Mouse (Mus musculus): ENCODE measurements around the gene Tmem14c. TPM values are rescaled to one million over a fixed set of nuclear protein-coding genes. Genes with fewer than 3 reads are reported as not detected.

Gene Tmem14c
- total RNA-seq, 2 experiments from 2014 or later, result 62.6 to 63.4 TPM

DNA sequence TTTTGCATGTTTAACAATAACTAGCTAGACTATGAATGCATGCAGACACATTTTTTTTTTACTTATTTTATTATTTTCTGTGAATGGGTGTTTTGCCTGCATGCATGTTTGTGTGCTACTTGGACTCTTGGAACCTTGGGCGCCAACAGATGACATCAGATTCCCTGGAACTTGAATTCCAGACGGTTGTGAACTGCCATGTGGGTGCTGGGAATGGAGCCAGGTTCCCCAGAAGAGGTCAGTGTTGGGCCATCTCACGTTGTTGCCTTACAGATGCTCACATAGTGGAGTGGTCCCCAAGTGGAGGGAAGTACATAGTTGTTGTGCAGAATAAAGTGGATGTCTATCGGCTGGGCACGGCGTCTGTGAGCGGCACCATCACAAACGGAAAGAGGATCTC, 7.1 kb upstream of the Tmem14c start:
- no peak for DNase-seq

DNA sequence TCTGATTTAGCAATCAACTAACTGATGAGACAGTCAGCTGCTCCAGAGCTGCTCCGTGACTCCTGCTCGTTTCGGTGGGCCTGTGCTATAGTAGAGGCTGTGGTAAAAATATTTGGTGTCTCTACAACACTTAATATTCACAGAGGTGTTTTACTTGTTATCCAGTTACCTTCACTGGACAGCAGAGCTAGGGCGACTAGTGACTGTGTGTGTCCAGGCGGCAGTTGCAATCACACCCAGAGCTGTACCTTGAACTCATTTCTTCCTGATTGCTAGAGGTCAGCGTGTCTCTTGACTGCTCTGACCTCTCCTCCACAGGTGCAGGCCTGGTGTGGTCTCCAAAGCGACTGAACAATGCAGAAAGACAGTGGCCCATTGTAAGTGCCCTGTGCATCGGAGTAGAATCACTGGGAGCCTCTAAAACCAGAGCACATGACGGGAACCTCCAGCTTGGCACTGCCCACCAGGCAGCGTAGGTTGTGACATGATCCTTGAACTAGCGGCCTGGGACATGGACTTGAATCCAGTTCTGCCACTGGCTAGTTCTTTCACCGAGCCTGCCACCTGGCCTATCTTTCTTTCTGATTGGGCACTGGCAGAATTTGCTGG, 809 bp downstream of the Tmem14c start:
- DNase-seq, result no peak

DNA sequence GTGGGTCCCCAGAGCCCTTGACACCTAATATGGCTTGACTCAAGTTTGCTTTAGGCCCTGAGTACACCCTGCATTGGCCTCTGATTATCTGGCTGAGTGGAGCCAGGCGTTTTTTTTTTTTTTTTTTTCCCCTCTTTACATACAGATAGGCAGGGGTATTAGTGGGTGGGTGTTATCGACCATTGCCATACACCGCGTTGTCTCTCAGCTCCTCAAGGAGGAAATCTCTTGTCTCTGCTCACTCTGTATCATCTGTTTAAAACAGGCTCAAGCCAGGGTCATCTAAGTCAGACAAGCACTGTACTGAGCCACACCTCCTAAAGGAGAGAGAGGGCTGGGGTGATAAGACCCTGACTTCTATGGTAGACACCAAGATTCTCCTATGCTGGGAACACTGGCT, 1.7 kb downstream of the Tmem14c start:
- no peak for DNase-seq

DNA sequence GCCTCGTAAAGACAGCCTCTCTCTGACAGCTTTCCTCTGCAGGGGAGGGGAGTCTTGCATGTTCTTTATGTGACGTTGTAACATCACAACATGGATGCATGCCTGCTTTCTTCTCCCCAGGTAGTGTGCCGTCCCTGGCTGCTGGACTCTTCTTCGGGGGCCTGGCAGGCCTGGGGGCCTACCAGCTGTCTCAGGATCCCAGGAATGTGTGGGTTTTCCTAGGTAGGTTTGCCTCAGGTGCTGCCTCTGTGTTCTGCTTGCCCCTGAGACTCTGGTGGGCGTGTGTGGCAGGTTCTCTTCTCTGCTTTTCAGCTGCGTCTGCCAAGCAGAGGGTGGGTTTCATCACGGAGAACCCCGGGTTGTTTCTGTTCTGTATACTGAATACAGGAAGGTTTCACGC, 2.1 kb downstream of the Tmem14c start:
- no peak for DNase-seq

DNA sequence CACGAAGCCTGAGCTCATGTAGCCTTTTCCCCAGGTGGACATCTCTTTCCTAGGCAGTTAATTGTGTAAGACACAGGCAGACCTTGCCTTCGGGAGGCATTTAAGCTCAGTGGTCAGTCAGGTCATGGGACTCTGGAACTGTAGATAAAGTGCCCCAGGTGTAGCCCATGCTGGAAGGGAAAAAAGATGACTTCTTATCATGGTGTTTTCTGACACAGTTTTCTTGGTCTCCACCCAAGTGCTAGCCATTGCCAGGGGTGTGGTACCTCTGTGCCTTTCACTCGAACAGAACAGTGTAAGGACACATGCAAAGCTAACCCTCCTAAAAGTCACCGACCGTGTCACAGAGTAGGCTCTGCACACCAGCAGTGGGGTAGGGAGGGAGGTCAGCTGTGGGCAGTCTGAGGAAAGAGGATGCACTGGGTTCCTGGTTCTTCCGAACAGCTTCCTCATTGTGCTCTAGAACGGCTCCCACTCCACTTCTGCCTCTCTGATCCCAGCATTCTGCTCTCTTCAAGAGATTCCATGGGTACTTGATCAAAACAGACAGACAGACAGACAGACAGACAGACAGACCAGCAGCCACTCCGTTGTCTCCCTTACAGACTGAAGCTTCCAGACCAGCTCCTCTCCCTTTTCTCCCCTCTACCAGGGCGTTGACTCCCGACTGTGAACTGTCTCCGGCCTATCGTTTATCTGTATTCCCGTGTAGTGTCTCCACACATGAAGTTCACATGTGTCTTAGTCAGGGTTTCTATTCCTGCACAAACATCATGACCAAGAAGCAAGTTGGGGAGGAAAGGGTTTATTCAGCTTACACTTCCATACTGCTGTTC, 2.9 kb downstream of the Tmem14c start:
- DNase-seq, result no peak

DNA sequence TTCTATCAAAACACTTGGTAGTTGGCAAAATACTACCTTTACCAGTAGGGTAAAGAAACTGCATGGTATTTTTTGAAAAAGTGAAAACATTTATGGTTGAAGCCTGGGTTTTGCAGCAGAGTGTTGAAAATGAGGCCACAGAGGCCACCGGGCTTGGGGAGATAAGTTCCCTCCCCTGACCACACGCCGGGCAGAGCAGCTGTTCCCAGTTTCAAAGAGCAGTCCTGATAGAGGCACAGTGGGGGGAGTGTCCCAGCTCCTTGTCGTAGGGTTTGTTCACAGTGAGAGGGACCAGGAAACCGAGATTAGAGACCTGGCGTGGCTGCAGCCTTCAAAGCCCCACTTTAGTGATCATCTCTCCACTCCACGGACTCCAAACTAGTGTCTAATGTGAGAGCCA, 4.4 kb downstream of the Tmem14c start:
- DNase-seq, result no peak

DNA sequence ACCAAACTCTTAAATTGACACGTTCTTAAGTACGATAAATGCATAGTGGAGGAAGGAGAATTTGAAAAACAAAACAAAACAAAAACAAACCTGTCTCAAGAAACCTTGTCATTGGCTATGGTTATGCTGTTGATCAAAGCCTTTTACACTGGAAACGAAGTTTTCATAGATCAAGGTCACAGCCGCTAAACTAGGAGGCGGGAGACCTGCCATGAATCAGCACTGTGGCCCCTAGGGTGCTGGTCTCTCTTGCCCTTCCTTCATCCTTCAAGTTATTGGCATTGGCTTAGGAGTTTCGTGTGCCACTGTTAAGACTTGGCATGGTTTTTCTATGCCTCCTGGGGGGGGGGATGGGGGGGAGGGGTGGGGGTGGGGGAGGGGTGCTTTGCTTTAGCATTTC, 5.5 kb downstream of the Tmem14c start:
- no peak for DNase-seq

DNA sequence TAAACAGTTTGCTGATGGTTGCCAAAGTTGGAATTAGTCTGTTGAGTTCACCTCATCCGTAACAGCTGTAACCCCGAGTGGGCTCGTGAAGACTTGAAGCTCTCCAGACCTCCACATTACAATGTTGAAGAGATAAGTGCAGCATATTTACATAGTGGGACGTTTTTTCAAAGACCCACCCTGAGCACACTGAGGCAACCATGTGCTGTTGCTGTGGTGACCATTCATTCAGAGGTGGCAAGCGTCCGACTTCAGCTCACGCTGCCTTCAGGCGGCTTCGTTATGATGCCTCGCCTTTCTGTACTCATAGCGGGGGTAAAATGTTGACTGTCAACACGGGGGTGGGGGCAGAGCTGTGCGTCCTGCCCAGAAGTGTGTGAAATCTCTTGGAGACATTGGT, 6.0 kb downstream of the Tmem14c start:
- no peak for DNase-seq

DNA sequence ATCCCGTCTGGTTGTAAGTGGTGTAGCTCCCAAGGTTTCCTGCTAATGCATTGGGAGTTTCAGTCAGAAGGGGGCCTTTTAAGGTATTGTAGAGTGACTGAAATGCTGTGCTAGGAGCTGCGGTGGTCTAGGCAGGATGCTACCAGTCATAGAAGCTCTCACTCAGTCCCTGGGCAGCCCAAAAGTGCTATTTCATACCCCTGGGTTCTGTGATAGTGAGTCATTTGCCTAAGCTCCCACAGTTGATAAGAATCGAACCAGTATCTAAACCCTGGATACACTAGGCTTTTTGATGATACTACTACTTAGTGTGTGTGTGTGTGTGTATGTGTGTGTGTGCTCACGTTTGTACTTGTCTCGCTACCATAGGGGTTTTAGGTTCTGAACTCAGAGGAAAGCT, 14.0 kb downstream of the Tmem14c start:
- no peak for DNase-seq

DNA sequence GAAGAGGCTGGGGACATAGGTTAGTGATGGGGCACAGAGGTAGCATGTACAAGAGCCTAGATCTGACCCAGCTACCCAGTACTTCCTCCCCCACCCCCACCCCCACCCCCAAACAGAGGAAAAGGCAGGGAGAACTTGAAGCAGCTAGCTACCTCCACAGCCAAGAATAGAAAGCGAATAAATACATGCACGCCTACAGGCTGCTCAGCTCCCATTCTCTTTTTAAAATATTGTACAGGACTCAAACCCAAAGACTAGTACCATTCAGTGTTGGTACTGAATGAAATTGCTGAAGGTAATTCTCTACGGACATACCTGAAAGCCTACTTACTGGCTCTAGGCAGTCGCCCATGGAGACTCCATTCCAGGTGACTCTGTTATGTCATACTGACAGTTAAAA, 26.4 kb downstream of the Tmem14c start:
- DNase-seq, result no peak

DNA sequence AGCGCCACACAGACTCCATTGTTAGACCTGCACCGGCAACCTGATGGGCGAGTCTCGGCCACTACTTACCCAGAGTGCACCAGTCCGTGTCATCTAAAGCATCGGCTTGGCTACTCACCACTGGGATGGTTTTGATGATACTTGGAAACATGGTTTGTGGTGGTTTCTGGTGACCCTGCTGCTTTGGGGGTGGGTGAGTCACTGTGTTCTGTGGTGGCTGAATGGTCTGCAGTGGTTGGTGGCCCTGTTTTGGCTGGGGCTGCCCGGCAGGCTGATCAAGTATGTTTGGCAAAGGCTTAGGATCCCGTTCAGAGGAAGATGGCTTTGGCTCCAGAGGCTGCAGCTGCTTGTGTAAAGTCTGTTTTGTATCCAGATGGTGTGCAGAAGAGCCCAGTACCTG, 29.8 kb downstream of the Tmem14c start:
- no peak for DNase-seq

DNA sequence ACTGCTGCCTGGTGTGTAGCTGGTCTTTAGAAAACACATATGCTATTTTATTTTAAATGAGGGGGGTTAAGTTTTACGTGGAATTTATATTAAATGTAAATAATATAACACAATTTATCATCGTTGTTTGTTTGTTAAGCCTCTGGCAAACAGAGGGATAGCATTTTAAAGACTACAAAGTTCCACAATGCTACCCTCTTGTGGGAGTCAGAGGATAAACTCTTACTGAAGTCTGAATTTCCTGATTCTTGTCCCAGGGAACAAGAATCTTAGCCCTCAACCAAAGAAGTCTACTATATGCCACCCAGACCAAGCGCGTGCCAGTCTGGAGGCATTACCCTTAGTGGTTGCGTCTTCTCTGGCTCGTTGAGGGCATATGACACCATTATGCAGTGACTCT, 31.2 kb downstream of the Tmem14c start:
- DNase-seq, result no peak

DNA sequence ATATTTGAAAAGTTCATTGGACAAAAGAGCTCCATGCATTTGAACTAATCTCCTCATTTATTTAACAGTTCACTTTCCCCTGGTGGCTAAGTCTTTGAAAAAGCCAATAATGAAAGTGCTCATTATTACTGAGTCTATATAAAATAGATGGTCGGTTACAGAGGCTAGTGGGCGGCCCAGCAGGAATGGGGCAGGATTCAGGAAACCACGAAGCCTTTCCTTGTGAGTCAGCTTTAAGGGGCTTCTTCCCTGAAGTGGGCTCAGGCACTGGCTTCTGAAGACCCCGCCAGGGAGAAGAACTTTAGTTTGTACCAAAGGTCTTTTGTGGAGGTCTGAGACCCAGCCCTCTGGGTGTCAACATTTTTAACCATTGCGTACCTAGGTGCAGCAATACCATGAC, 35.9 kb downstream of the Tmem14c start:
- no peak for DNase-seq

DNA sequence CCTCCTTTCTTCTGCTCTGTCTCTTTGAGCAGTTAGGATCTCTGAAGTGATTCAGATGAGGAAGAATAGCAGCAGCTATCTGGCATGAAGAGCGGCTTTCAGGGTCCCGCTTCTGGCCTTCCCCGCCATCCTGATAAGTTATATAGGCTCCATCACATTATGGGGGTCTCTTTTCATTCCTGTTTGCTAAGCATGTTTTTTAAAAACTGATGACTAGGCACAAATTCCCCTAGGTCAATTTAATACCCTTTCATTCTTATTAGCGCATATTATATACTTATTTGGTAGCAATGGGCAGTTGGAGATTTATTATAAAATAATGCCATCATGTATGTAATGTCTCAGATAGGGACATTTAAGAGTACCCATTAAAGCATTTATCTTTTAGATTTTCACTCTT, 51.5 kb downstream of the Tmem14c start:
- no peak for DNase-seq

DNA sequence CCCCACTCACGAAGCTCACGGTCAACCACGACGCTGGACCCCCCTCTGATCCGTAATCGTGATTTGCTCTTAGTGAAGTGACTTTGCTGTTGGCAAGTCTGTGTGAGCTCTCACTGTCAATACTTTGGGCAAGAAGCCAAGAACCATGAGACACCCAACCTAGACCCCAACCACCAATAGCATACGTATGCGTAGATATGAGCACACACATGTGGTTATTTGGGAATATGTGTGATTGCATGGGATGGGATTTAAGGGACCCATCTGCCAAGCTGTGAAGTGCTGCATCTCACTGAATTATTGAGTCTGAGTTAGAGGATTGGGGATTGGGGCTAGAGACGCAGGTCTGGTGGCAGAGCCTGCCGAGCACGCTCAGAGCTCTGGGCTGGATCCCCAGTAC, 55.5 kb downstream of the Tmem14c start:
- no peak for DNase-seq

Other genes with a start within 250 kb of the Tmem14c start
- gene Gcnt2, start 156.5 kb upstream of the Tmem14c start, total RNA-seq (2021), result 10 to 100 TPM; 16.7 to 17.7 TPM
- 10 to 100 TPM; 40.7 to 42.7 TPM for gene Pak1ip1, start 15.3 kb upstream of the Tmem14c start, total RNA-seq (2021)
- gene Mak, start 63.4 kb downstream of the Tmem14c start, total RNA-seq (2021), result 1 to 10 TPM in 1 of 2 experiments, under 1 TPM in 1; 0.52 to 1.0 TPM
- gene Gcm2, start 94.7 kb downstream of the Tmem14c start, total RNA-seq (2021), result not detected
- gene Sycp2l, start 98.0 kb downstream of the Tmem14c start, total RNA-seq (2021), result not detected
- 10 to 100 TPM; 17.4 to 18.0 TPM for gene Elovl2, start 204.1 kb downstream of the Tmem14c start, total RNA-seq (2021)
- 100 to 1,000 TPM; 140 to 159 TPM for gene Smim13, start 233.6 kb downstream of the Tmem14c start, total RNA-seq (2021)

Data from layer of hippocampus, postnatal 36 days (tissue).